Mouse (Mus musculus): ENCODE measurements around the gene Nit1.

DNA sequence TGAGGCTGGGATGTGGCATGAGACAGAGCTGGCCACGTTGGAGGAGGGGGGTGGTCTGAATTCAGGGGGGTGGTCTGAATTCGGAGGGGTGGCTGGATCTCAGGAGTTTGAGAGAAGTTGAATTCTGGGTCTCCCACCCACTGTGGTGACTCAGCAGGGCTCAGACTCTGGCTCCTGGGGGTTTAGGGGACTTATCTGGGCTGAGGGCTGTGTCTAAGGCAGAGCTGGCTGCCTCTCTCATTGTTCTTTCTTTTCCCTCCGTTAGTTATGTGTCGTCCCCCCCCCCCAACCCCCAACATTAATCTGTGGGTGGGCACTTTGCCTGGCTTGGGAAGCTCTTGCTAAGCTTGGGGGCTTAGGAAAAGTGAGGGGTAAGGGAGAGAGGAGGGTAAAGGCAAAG is 28.5 kb upstream of the Nit1 start:
- TF ChIP-seq CTCF (IDR thresholded peaks at IDR 0.05; ENCODE audit: low read depth) = no peak
- TF ChIP-seq EP300 (IDR thresholded peaks at IDR 0.05; ENCODE audit: low read depth) = no peak

Data from heart, postnatal 0 days (tissue).